Mouse (Mus musculus): ENCODE results near the gene Hnmt.
"Not testable (repeated sequence)": the region's sequence is repeated elsewhere in the genome, so short reads cannot be mapped to it uniquely, and the experiment has no call there.

Gene Hnmt

GRCm38 (mm10) chr2:24049344-24049990 lies at the start of gene Hnmt:
TSS of gene Hnmt (minus strand) at chr2:24049394.
- DNase-seq (ENCODE audit: low read depth, low spot score), result no peak

- no peak for DNase-seq (ENCODE audit: low read depth, low spot score)
Observed at GRCm38 (mm10) chr2:24096495-24096894, 47.3 kb upstream of the Hnmt start, which contains the start of gene Tbpl2. TSS of gene Tbpl2 (minus strand) at chr2:24096595.

GRCm38 (mm10) chr2:24090921-24091320 lies 41.7 kb upstream of the Hnmt start:
- DNase-seq (ENCODE audit: low read depth, low spot score), result no peak

- no peak for DNase-seq (ENCODE audit: low read depth, low spot score)
Observed at GRCm38 (mm10) chr2:24050459-24050858, 1.3 kb upstream of the Hnmt start.

GRCm38 (mm10) chr2:24048480-24049097 lies 605 bp downstream of the Hnmt start:
- DNase-seq (ENCODE audit: low read depth, low spot score), result peak; percentile 17

- DNase-seq (ENCODE audit: low read depth, low spot score), result no peak
Observed at GRCm38 (mm10) chr2:24047551-24048479, 1.4 kb downstream of the Hnmt start.

GRCm38 (mm10) chr2:24042901-24043300 lies 6.3 kb downstream of the Hnmt start:
- DNase-seq (ENCODE audit: low read depth, low spot score), result no peak

- DNase-seq (ENCODE audit: low read depth, low spot score), result no peak
Observed at GRCm38 (mm10) chr2:24040531-24040930, 8.7 kb downstream of the Hnmt start.

GRCm38 (mm10) chr2:24019386-24019785 lies 29.8 kb downstream of the Hnmt start:
- not testable (repeated sequence) for DNase-seq (ENCODE audit: low read depth, low spot score)

- DNase-seq (ENCODE audit: low read depth, low spot score), result no peak
Observed at GRCm38 (mm10) chr2:24018966-24019365, 30.2 kb downstream of the Hnmt start.

GRCm38 (mm10) chr2:24014957-24015356 lies 34.2 kb downstream of the Hnmt start:
- DNase-seq (ENCODE audit: low read depth, low spot score), result no peak

- no peak for DNase-seq (ENCODE audit: low read depth, low spot score)
Observed at GRCm38 (mm10) chr2:23999323-23999722, 49.9 kb downstream of the Hnmt start.

- peak; percentile 76 for DNase-seq (ENCODE audit: low read depth, low spot score)
Observed at GRCm38 (mm10) chr2:23998836-23999235, 50.4 kb downstream of the Hnmt start.

- DNase-seq (ENCODE audit: low read depth, low spot score), result no peak
Observed at GRCm38 (mm10) chr2:23996830-23997229, 52.4 kb downstream of the Hnmt start.

GRCm38 (mm10) chr2:23990034-23990573 lies 59.1 kb downstream of the Hnmt start:
- peak; percentile 41 for DNase-seq (ENCODE audit: low read depth, low spot score)

GRCm38 (mm10) chr2:23987283-23987682 lies 61.9 kb downstream of the Hnmt start:
- DNase-seq (ENCODE audit: low read depth, low spot score), result no peak

GRCm38 (mm10) chr2:23983343-23983742 lies 65.9 kb downstream of the Hnmt start:
- DNase-seq (ENCODE audit: low read depth, low spot score), result no peak

- DNase-seq (ENCODE audit: low read depth, low spot score), result no peak
Observed at GRCm38 (mm10) chr2:23982860-23983259, 66.3 kb downstream of the Hnmt start.

GRCm38 (mm10) chr2:23960659-23961274 lies 88.4 kb downstream of the Hnmt start:
- not testable (repeated sequence) for DNase-seq (ENCODE audit: low read depth, low spot score)

Measured in ZHBTc4 (cell line).